Mouse (Mus musculus): ENCODE data around the gene Kdf1.

The Kdf1 gene

GRCm38 (mm10) chr4:133553448-133554330, 34.9 kb downstream of the Kdf1 start:
- no peak for DNase-seq (ENCODE audit: low spot score)

DNA sequence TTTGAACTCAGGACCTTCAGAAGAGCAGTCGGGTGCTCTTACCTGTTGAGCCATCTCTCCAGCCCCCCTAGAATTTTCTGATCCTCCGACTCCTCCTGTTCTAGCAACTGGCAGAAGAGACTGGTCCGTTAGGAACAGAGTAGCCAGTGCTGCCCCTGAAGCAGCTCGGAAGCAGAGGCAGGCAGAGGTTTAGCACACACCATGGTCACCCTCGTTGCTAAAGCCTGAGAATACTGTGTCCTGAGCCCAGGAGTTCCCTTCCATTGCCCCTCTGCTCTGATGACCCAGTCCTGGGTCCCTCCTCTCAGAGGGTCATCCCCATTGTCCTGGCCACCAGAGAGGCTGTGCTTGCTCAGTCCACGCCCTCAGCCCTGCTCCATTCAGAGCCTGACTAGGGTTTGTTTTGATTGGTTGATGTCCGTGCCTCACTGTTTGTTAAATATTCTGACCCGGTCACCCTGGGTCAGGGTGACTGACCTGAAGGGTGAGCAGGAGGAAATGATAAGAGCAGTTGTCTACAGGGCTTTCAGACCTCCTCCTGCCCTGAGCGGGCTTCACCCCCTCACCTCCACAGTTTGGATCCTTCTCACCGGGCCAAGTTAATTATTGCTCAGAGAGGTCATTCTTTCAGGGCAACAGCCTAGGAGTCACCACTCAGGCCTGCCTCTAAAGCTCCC, 38.4 kb downstream of the Kdf1 start:
- no peak for DNase-seq (ENCODE audit: low spot score)

DNA sequence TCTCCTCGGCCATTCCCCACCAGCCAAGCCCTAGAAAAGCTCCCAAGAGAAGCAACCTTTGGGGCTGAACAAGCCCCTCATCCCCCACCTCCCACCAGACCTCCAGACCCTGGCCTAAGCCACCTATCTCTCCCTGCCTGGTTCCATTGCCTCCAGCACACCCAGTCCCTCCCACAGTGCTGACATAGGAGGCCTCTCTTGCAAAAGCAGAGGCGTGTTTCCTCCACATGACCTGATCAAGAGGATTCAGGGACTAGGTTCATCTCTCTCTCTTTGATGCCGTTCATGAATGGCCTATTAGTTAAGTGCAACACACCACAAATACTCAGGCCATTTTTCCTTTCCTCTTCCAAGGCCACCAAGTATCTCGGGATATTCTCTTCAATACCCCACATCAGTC, 41.1 kb downstream of the Kdf1 start:
- DNase-seq (ENCODE audit: low spot score), result no peak

GRCm38 (mm10) chr4:133561622-133562021, 42.9 kb downstream of the Kdf1 start:
- no peak for DNase-seq (ENCODE audit: low spot score)

DNA sequence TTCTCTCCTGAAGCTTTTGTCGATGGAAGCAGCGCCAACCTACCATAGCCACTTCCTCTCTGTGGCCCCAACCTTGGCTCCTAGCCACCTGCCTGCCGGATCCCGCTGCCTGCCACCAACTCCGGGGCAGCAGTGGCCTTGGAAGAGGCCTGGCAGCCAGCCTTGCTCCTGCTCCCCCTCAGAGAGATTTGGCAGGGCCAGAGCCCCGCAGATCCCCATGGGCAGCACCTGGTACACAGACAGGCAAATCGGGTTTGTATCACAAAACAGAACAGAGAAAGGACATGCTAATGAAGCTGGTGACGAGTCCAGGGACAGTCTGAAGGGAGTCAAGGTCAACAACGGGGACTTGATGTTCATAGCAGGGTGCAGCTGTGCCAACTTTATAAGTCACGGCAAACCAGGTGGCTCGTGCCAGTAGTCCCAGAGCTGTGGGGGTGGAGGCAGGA, 44.4 kb downstream of the Kdf1 start:
- DNase-seq (ENCODE audit: low spot score), result no peak

DNA sequence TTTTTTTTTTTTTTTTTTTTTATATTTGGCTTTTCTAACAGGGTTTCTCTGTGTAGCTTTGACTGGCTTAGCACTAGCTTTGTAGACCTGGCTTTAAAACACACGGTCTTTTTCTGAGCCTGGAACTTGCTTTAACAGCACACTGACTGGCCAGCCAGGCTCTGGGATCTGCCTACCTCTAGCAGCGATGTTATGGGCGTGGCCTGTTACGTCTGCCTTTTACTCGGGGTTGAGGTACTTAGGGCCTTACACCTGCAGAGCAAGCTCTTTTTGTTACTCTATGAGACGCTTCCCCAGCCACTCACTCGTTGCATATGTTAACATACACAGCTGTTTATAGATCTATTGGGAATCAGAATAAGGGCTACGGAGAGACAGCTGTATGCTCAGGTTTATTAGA, 48.5 kb downstream of the Kdf1 start:
- no peak for DNase-seq (ENCODE audit: low spot score)

GRCm38 (mm10) chr4:133569291-133570065, 50.7 kb downstream of the Kdf1 start:
- DNase-seq (ENCODE audit: low spot score), result no peak

GRCm38 (mm10) chr4:133570066-133570466, 51.3 kb downstream of the Kdf1 start:
- no peak for DNase-seq (ENCODE audit: low spot score)

DNA sequence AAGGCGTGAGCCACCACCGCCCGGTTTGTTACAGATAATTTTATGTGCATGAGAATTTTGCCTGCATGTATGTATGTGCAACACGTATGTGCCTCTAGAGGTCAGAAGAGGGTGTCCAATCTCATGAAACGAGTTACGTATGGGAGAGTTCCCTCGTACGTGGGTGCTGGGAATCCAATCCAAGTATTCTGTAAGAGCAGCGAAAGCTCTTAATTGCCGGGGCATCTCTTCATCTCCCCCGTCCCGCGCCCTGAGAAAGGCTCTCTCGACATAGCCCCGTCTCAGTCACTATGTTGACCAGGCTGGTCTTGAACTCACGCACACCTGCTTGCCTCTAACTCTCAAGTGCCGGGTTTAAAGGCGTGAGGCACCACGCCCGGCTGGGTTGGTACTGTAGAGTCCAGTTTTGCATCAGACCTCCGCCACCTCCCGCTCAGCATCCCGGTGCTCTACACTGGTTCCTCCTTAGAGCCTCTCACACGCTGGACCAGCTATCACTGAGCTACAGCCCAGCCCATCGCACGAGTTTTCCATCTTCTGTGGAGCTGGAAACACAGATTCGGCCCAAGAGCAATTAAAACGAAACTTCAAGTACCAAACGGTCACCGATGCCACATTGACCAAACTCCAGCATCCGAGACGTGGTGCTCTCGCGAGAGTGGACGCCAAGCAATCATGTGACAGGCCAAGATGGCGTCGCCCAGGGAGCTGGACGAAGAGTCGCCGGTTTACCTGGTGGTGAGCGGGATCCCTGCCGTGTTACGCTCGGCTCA, 55.5 kb downstream of the Kdf1 start, which contains the start of gene Gpatch3:
Gene Gpatch3, plus strand, starts transcription at position 676 of the 773 bp plus-strand sequence.
- peak; percentile 72 for DNase-seq (ENCODE audit: low spot score)

- DNase-seq (ENCODE audit: low spot score), result no peak
Observed at GRCm38 (mm10) chr4:133574843-133575202, 56.1 kb downstream of the Kdf1 start.

DNA sequence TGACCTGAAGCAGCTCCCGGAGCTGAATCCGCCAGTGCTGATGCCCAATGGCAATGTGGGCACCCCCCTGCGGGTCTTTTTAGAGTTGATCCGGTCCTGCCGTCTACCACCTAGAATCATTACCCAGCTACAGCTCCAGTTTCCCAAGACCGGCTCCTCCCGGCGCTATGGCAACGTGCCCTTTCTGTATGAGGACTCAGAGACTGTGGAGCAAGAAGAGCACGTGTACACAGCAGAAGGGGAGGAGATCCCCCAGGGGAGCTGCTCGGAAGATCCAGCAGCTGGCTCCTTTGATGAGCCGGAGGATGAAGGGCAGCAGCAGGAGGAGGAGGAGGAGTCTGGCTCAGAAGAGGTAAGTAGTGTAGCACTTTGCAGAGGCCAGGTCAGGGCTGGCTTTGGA, 59.2 kb downstream of the Kdf1 start:
- no peak for DNase-seq (ENCODE audit: low spot score)
